Mouse (Mus musculus): ENCODE results near the gene Gnaq.

Gnaq gene

GRCm38 (mm10) chr19:16201356-16201755, 68.7 kb downstream of the Gnaq start:
- DNase-seq (ENCODE audit: low spot score), result no peak

GRCm38 (mm10) chr19:16204776-16205680, 72.4 kb downstream of the Gnaq start:
- DNase-seq (ENCODE audit: low spot score), result no peak

- no peak for DNase-seq (ENCODE audit: low spot score)
Observed at GRCm38 (mm10) chr19:16209616-16210015, 77.0 kb downstream of the Gnaq start.

- no peak for DNase-seq (ENCODE audit: low spot score)
Observed at GRCm38 (mm10) chr19:16214946-16215345, 82.3 kb downstream of the Gnaq start.

- no peak for DNase-seq (ENCODE audit: low spot score)
Observed at GRCm38 (mm10) chr19:16215430-16216016, 82.9 kb downstream of the Gnaq start.

- DNase-seq (ENCODE audit: low spot score), result no peak
Observed at GRCm38 (mm10) chr19:16219978-16220377, 87.3 kb downstream of the Gnaq start.

GRCm38 (mm10) chr19:16222526-16222925, 89.9 kb downstream of the Gnaq start:
- DNase-seq (ENCODE audit: low spot score), result no peak

- no peak for DNase-seq (ENCODE audit: low spot score)
Observed at GRCm38 (mm10) chr19:16223126-16223525, 90.5 kb downstream of the Gnaq start.

- no peak for DNase-seq (ENCODE audit: low spot score)
Observed at GRCm38 (mm10) chr19:16224831-16225230, 92.2 kb downstream of the Gnaq start.

GRCm38 (mm10) chr19:16231584-16231983, 99.0 kb downstream of the Gnaq start:
- no peak for DNase-seq (ENCODE audit: low spot score)

- DNase-seq (ENCODE audit: low spot score), result no peak
Observed at GRCm38 (mm10) chr19:16235594-16235993, 103.0 kb downstream of the Gnaq start.

GRCm38 (mm10) chr19:16237034-16237433, 104.4 kb downstream of the Gnaq start:
- DNase-seq (ENCODE audit: low spot score), result no peak

- DNase-seq (ENCODE audit: low spot score), result no peak
Observed at GRCm38 (mm10) chr19:16238072-16238471, 105.4 kb downstream of the Gnaq start.

- no peak for DNase-seq (ENCODE audit: low spot score)
Observed at GRCm38 (mm10) chr19:16238512-16238911, 105.9 kb downstream of the Gnaq start.

GRCm38 (mm10) chr19:16242708-16243107, 110.1 kb downstream of the Gnaq start:
- DNase-seq (ENCODE audit: low spot score), result no peak

GRCm38 (mm10) chr19:16249025-16249424, 116.4 kb downstream of the Gnaq start:
- DNase-seq (ENCODE audit: low spot score), result no peak

GRCm38 (mm10) chr19:16250921-16251320, 118.3 kb downstream of the Gnaq start:
- DNase-seq (ENCODE audit: low spot score), result no peak

GRCm38 (mm10) chr19:16251819-16252218, 119.2 kb downstream of the Gnaq start:
- no peak for DNase-seq (ENCODE audit: low spot score)

- no peak for DNase-seq (ENCODE audit: low spot score)
Observed at GRCm38 (mm10) chr19:16252696-16253095, 120.1 kb downstream of the Gnaq start.

- no peak for DNase-seq (ENCODE audit: low spot score)
Observed at GRCm38 (mm10) chr19:16254881-16255280, 122.2 kb downstream of the Gnaq start.

- no peak for DNase-seq (ENCODE audit: low spot score)
Observed at GRCm38 (mm10) chr19:16255294-16255693, 122.7 kb downstream of the Gnaq start.

- no peak for DNase-seq (ENCODE audit: low spot score)
Observed at GRCm38 (mm10) chr19:16258766-16259355, 126.2 kb downstream of the Gnaq start.

GRCm38 (mm10) chr19:16259786-16260434, 127.3 kb downstream of the Gnaq start:
- no peak for DNase-seq (ENCODE audit: low spot score)

Data from layer of hippocampus, adult 9-10 months (tissue).